Mouse (Mus musculus): ENCODE measurements around the gene Nxn.
A peak's percentile ranks its signal among the peaks of the same experiment; 100 is the strongest.

Nxn gene

GRCm38 (mm10) chr11:76398798-76399586 lies at the start of gene Nxn:
Nxn (minus strand) TSS chr11:76399140.
- DNase-seq, result peak; percentile 79 to 82

GRCm38 (mm10) chr11:76446251-76446650 lies 47.3 kb upstream of the Nxn start:
- DNase-seq, result no peak

- DNase-seq, result no peak
Observed at GRCm38 (mm10) chr11:76445459-76445858, 46.5 kb upstream of the Nxn start.

GRCm38 (mm10) chr11:76439666-76440065 lies 40.7 kb upstream of the Nxn start:
- DNase-seq, result no peak

GRCm38 (mm10) chr11:76436864-76437437 lies 38.0 kb upstream of the Nxn start:
- DNase-seq, result no peak

GRCm38 (mm10) chr11:76436009-76436408 lies 37.1 kb upstream of the Nxn start:
- no peak for DNase-seq

GRCm38 (mm10) chr11:76429966-76430631 lies 31.2 kb upstream of the Nxn start:
- no peak for DNase-seq

- no peak for DNase-seq
Observed at GRCm38 (mm10) chr11:76429556-76429955, 30.6 kb upstream of the Nxn start.

- DNase-seq, result peak; percentile 59 to 62
Observed at GRCm38 (mm10) chr11:76429046-76429445, 30.1 kb upstream of the Nxn start.

- DNase-seq, result no peak
Observed at GRCm38 (mm10) chr11:76427781-76428180, 28.8 kb upstream of the Nxn start.

GRCm38 (mm10) chr11:76425749-76426148 lies 26.8 kb upstream of the Nxn start:
- DNase-seq, result no peak

GRCm38 (mm10) chr11:76420896-76421295 lies 22.0 kb upstream of the Nxn start:
- DNase-seq, result no peak

GRCm38 (mm10) chr11:76419179-76419578 lies 20.2 kb upstream of the Nxn start:
- no peak for DNase-seq

- DNase-seq, result no peak
Observed at GRCm38 (mm10) chr11:76418423-76418822, 19.5 kb upstream of the Nxn start.

GRCm38 (mm10) chr11:76415985-76416384 lies 17.0 kb upstream of the Nxn start:
- no peak for DNase-seq

GRCm38 (mm10) chr11:76415001-76415400 lies 16.1 kb upstream of the Nxn start:
- no peak for DNase-seq

- DNase-seq, result no peak
Observed at GRCm38 (mm10) chr11:76413202-76413601, 14.3 kb upstream of the Nxn start.

- no peak for DNase-seq
Observed at GRCm38 (mm10) chr11:76410826-76411225, 11.9 kb upstream of the Nxn start.

GRCm38 (mm10) chr11:76406702-76407583 lies 8.0 kb upstream of the Nxn start, which contains the start of gene Timm22:
Timm22 (plus strand) TSS chr11:76406952.
- peak; percentile 93 to 96 for DNase-seq

- DNase-seq, result no peak
Observed at GRCm38 (mm10) chr11:76405626-76406264, 6.8 kb upstream of the Nxn start.

GRCm38 (mm10) chr11:76405113-76405512 lies 6.2 kb upstream of the Nxn start:
- DNase-seq, result no peak

- no peak for DNase-seq
Observed at GRCm38 (mm10) chr11:76401398-76401797, 2.5 kb upstream of the Nxn start.
